Mouse (Mus musculus) CD4-positive helper T cell, adult 2 months (primary cell): ENCODE measurements around the gene Gm13305.
"Not testable (repeated sequence)": the region's sequence is repeated elsewhere in the genome, so short reads cannot be mapped to it uniquely, and the experiment has no call there.

Experiments
- DNase-seq: peaks from one replicate; pipeline ENCODE4 v3.0.0-alpha.2; 2012; ENCODE audit warnings: low read depth, missing footprints, low spot score

Gene Gm13305

DNA sequence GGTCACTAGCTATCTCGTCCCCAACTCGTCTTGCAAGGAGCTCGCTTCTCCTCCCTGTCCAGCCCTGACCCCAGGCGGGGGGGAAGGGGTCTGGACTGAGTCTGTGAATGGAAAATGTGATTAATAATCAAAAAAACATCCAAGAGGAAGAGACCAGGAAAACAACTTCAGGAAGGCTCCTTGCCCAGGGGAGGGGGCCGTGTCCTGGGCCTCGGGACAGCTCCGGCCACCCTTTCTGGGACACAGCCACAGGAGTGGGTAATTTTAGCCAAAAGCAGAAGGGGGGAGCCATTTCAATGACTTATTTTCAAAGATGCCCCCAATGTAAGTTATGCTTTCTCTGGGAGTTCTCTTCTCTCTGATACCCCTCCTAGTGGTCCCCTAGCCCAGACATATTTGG, at the start of gene Gm13305:
Gene Gm13305, minus strand, starts transcription at position 101 of the 400 bp plus-strand sequence.
- DNase-seq = not testable (repeated sequence)

DNA sequence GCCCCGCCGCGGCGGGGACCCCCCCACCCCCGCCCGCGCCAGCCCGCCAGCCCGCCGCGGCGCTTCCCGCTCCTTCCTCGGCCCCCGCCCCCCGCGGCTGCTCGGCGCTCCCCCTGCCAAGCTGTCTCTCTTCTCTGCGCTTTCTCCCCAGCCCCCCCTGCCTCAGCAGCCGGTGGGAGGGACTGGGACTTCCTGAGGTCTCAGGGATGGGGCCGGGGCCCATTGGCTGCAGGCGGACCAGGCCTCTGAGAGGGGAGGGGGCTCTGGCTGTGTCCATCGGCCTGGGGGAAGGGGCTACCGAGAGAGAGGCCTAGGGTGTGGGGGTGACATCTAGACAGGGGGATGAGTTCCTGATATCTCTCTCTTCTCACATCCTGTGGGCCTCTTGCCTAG, 16.6 kb upstream of the Gm13305 start:
- DNase-seq = not testable (repeated sequence)

DNA sequence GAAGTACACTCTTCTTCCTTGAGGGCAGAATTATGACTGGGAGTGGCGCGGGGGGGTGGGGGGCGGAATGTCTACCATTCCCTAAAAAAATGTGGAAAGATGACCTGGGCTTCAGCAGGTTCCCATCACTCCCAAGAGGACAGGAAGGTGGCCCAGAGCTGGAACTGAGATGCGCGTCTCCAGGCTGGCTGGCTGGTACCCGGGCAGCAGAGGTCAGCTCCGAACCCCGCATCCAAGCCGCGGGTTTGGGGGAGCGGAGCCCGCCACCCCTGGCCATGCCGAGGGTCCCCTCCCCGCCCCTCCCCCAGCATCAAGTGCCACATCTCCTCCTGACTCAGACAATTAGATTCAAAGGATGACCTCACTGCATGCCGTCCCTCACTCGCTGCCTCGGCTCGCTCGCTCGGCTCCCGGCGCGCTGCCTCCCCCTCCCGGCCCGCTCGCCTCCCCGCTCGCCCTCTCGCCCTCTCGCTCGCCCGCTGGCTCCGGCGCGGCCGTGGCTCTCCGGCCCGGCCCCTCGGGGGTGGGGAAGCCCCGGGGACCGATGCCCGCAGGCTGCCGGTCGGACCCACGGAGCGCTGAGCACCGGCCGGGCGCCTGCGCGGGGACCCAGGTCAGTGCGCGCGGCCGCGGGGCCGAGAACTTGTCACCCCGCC, 16.0 kb upstream of the Gm13305 start:
- DNase-seq = not testable (repeated sequence)

GRCm38 (mm10) chr4:42183234-42184197, 15.1 kb upstream of the Gm13305 start:
- not testable (repeated sequence) for DNase-seq

GRCm38 (mm10) chr4:42178243-42178642, 9.8 kb upstream of the Gm13305 start:
- not testable (repeated sequence) for DNase-seq

GRCm38 (mm10) chr4:42153136-42153535, 15.3 kb downstream of the Gm13305 start, which contains the start of gene Gm13306:
TSS of gene Gm13306 (plus strand) at chr4:42153436.
- not testable (repeated sequence) for DNase-seq

DNA sequence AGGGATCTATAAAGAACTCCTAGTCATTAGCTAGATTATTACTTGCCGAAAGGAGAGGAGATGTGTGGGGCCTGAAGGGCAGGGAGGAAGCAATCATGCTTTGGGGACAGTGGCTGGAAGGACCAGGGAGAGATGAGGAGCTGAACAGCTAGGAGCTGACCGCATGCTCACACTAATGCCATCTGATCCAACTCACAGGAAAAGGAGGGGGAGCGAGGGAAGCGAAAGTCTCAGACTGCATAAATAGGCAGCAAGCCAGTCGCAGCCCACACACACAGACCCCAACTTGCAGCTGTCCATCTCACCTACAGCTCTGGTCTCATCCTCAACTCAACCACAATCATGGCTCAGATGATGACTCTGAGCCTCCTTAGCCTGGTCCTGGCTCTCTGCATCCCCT, 53.9 kb downstream of the Gm13305 start, which contains the start of gene Gm13304:
Gene Gm13304, plus strand, starts transcription at position 301 of the 400 bp plus-strand sequence.
- not testable (repeated sequence) for DNase-seq
